Mouse (Mus musculus) stomach, postnatal 0 days (tissue): ENCODE data around the gene She. TPM values are rescaled to one million over a fixed set of nuclear protein-coding genes. Genes with fewer than 3 reads are reported as not detected.

Experiments
- ATAC-seq: fragments of 200-750 bp; cut with Nextera tagmentation; 2 replicates; pipeline ENCODE4 v1.8.0; 2017; ENCODE audit not compliant: low FRiP score, low TSS enrichment
- DNase-seq: peaks from one replicate; pipeline ENCODE4 v3.0.0-alpha.2; 2016; ENCODE audit warnings: low spot score
- H3K27ac ChIP-seq: fragments of 300-500 bp; sonication (generic); replicated peaks from 2 replicates; pipeline ENCODE4 v1.5.1; 2014; ENCODE audit warnings: mild to moderate bottlenecking, control low read depth
- H3K27me3 ChIP-seq: fragments of 300-500 bp; sonication (generic); 2 replicates; pipeline ENCODE4 v1.6.1; 2014; ENCODE audit warnings: low read length; ENCODE audit not compliant: control insufficient read depth, insufficient read depth
- H3K36me3 ChIP-seq: fragments of 300-500 bp; sonication (generic); 2 replicates; pipeline ENCODE4 v1.6.1; 2014; ENCODE audit warnings: low read length, mixed read lengths; ENCODE audit not compliant: control insufficient read depth, insufficient read depth
- H3K4me1 ChIP-seq: fragments of 300-500 bp; sonication (generic); replicated peaks from 2 replicates; pipeline ENCODE4 v1.6.1; 2014; ENCODE audit warnings: antibody characterized with exemption; ENCODE audit not compliant: control insufficient read depth, insufficient read depth
- H3K4me2 ChIP-seq: fragments of 300-500 bp; sonication (generic); replicated peaks from 2 replicates; pipeline ENCODE4 v1.6.1; 2014; ENCODE audit warnings: low read depth, mild to moderate bottlenecking, control low read depth, moderate library complexity
- H3K4me3 ChIP-seq: fragments of 300-500 bp; sonication (generic); 2 replicates; pipeline ENCODE4 v1.5.1; 2014; ENCODE audit warnings: low read depth, low read length, control low read depth
- H3K9ac ChIP-seq: fragments of 300-500 bp; sonication (generic); 2 replicates; pipeline ENCODE4 v1.6.1; 2014; ENCODE audit warnings: mild to moderate bottlenecking, low read length, control low read depth, mixed read lengths
- H3K9me3 ChIP-seq: fragments of 300-500 bp; sonication (generic); 2 replicates; pipeline ENCODE4 v1.6.1; 2016; ENCODE audit warnings: low read length; ENCODE audit not compliant: control insufficient read depth
- CTCF ChIP-seq: IDR thresholded peaks from 2 replicates; pipeline ENCODE4 v1.5.1; 2016; ENCODE audit warnings: antibody characterized with exemption, low read depth, mild to moderate bottlenecking, moderate library complexity
- EP300 ChIP-seq: optimal IDR thresholded peaks from 2 replicates; pipeline ENCODE3; 2016; ENCODE audit warnings: antibody characterized with exemption
- WGBS: fragments of 180-500 bp; shearing (Covaris S2); extraction: QIAGEN DNeasy Blood & Tissue Kit; methylation state at CpG from one replicate; pipeline ENCODE4 v1.1.7; 2014; 5-methylcytosine and 5-hydroxymethylcytosine counted together
- polyA plus RNA-seq: library from polyadenylated mRNA; unstranded; fragments of >200 nt; fragmentation: Nextera tagmentation; extraction: Ambion mirVana; gene quantifications from 2 replicates; pipeline ENCODE4 v1.2.1, GENCODE M21; 2015

The She gene
- polyA plus RNA-seq, 1 experiment from 2014 or later = 1.4 TPM

DNA sequence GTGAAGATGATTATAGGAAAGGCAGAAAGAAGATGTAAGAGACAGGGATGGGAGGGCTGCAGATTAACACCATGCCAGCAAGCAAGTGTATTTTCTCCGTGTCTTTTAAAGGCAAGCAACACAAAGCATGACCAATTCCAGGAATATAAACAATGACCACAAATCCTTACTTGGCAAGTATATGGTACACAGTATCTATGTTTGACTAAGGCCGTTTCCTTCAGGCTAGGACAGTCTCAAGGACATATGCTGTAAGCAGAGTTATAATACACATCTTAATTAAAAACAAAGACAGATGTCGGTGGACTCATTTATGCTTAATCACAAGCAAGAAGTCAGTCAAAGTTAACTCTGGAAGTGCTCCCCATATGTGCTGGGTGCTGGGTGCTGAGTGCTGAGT, 12.6 kb upstream of the She start:
- ATAC-seq (peak; percentile 70), DNase-seq (no peak)
- Histone ChIP-seq H3K36me3 (no peaks in the 10 kb centered on the region), H3K4me3 (no peak overlapping the region), H3K9ac (no peak overlapping the region), H3K4me1 (no peaks in the 10 kb centered on the region), H3K9me3 (no peaks in the 10 kb centered on the region), H3K27ac (no peak overlapping the region), H3K4me2 (no peak overlapping the region), H3K27me3 (no peaks in the 10 kb centered on the region)
- no peak for TF ChIP-seq EP300
- no peak for TF ChIP-seq CTCF
- WGBS = 32% methylated on average over 3 of the region's 3 CpGs

DNA sequence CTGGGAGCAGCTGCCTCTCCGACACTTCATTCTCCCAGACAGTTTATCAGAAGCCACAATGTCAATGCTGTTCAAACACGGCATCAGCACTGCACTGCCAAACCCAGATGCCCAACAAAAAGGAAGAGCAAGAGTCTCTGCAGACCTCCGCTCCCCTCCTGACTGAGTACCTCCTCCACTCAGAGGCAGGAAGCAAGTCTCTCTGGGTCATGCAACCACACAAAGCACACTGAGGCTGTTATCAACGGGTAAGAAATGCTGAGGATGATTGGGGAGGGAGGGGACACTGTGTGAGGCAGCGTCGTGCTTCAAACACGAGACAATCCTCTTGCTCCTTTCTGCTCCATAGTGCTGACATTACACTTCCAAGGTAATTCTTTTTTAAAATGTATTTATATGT, 11.3 kb upstream of the She start:
- no peaks in the 10 kb centered on the region for H3K4me1 ChIP-seq
- no peaks in the 10 kb centered on the region for H3K27me3 ChIP-seq
- WGBS = 45% methylated on average over 7 of the region's 7 CpGs
- H3K27ac ChIP-seq = no peak overlapping the region
- no peak overlapping the region for H3K4me2 ChIP-seq
- no peaks in the 10 kb centered on the region for H3K9me3 ChIP-seq
- ATAC-seq (no peak), DNase-seq (no peak)
- no peak overlapping the region for H3K9ac ChIP-seq
- TF ChIP-seq CTCF (no peak), EP300 (no peak)
- no peaks in the 10 kb centered on the region for H3K36me3 ChIP-seq
- no peak overlapping the region for H3K4me3 ChIP-seq

DNA sequence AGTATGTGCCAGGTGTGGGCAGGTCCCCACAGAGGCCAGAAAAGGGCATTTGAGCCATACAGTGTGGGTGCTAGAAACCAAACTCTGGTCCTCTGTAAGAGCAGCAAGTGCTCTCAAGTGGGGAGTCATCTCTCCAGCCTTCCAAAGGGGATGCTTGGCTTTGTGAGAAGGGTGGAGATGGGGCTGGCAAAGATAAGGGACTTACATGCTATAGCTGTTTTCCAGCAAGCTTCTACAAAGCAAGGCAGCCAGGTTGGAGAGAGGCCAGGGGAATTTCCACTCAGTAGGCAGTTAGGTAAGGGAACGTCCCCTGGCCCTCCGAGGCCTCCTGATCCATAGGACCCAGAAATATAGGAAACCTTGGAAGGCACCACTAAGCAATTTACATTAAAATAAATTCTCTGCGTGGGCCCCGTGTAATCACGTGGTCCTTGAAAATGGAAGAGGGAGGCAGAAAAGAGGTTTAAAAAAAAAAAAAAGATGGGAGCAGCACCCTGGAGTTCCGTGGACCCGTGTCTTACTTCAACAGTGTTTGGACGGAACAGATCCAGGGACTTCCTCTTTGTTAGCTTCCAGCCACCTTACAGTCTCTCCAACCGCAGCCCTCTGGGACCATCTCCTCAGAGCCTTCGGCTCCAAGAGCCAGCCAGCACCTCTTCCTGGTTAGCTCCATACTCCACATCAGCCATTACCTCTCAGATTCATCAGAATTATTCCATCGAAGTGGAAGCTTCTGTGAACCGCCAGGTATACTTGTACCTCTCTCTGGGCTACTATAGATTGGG, 10.7 kb upstream of the She start:
- no peak overlapping the region for H3K9ac ChIP-seq
- H3K27me3 ChIP-seq = no peaks in the 10 kb centered on the region
- no peaks in the 10 kb centered on the region for H3K9me3 ChIP-seq
- no peak overlapping the region for H3K4me2 ChIP-seq
- no peak overlapping the region for H3K4me3 ChIP-seq
- ATAC-seq (no peak), DNase-seq (no peak)
- no peak overlapping the region for H3K27ac ChIP-seq
- WGBS = 83% methylated on average over 12 of the region's 12 CpGs
- H3K36me3 ChIP-seq = no peaks in the 10 kb centered on the region
- TF ChIP-seq CTCF (no peak), EP300 (no peak)
- H3K4me1 ChIP-seq = no peaks in the 10 kb centered on the region

DNA sequence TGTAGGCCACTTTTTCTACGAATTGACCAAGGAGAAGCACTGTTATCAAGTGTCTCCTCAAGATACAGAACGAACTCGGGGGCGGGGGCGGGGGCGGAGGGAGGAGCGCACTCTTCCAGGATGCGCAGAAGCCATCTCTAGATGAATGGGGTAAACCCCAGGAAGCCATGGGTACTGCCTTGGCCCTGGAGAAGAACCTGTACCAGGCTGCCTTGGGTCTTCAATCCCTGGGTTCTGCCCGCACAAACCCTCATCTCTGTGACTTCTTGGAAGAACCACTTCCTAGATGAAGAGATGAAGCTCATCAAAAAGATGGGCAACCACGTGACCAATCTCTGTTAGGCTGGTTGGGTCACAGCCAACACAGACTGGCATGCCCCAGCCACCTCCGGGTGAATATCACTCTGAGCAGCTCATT, 10.1 kb upstream of the She start:
- DNase-seq (no peak), ATAC-seq (no peak)
- no peak for TF ChIP-seq CTCF
- no peak for TF ChIP-seq EP300
- 85% methylated on average over 11 of the region's 11 CpGs for WGBS
- Histone ChIP-seq H3K4me1 (no peaks in the 10 kb centered on the region), H3K9ac (no peak overlapping the region), H3K4me3 (no peak overlapping the region), H3K27ac (no peak overlapping the region), H3K9me3 (no peaks in the 10 kb centered on the region), H3K27me3 (no peaks in the 10 kb centered on the region), H3K36me3 (no peaks in the 10 kb centered on the region), H3K4me2 (no peak overlapping the region)

DNA sequence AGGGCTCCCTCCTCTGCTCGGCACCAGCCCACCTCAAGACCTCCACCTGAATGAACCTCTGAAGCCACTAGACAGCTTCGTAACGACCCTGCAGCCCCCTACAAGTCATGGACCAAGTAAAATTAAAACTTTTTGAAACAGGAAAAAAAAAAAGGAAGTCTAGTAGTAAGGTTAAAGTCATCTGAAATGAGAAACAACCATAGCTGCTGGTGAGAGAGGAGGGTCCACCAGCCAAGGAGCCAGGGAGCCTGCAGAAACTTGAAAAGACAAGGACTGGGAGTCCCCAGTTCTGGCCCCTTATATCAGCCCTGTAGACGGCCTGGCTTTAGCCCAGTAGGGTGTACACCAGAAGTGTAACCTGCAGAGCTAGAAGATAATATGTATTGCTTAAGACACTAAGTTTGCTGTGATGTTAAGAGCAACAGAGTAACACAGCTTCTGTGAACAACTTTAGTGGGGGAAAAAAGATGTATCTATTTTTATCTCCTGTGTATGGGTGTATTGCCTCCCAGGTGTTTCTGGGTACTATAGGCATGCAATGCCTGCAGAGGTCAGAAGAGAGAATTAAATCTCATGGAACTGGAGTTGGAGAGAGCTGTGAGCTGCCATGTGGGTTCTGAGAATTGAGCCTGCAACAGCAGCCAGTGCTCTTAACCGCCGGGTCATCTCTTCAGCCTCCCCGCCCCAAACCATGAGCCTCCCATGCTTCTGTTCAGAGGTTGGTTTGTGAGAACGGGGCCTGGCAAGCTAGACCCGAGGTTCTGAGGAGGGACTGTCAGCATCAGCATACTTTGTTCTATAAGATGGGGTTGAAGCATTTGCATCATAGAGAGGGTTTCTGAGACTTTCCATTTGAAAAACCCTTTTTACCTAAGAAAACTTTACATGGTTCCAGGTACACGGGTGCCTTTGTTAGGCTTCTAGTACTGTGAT, 9.4 kb upstream of the She start:
- TF ChIP-seq EP300 = no peak
- TF ChIP-seq CTCF = no peak

DNA sequence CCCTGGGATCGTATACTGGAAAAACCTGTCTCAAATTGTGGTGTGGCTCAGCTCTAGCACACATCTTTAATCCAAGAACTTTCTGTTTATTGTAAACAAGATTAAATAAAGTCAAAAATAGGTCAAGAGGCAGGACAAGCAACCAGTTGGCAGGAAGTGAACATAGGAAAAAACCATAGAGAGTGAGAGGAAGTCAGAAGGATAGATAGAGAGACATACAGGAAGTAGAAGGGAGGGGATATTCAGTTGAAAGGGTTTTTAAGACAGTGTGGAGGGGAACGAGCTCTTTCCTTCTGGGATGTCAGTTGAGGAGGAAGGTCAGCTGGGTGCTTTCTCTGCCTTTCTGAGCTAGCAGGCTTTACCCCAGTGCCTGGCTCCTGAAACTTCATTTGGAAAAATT, 7.6 kb upstream of the She start:
- H3K27ac ChIP-seq = no peak overlapping the region
- no peak overlapping the region for H3K4me2 ChIP-seq
- H3K9ac ChIP-seq = no peak overlapping the region
- no peak for DNase-seq
- H3K4me1 ChIP-seq = no peaks in the 10 kb centered on the region
- H3K36me3 ChIP-seq = no peaks in the 10 kb centered on the region
- ATAC-seq = 0 out of 2 replicates have a peak, but pooled peaks have one; percentile 28
- H3K4me3 ChIP-seq = no peak overlapping the region
- no peaks in the 10 kb centered on the region for H3K27me3 ChIP-seq
- no peaks in the 10 kb centered on the region for H3K9me3 ChIP-seq
- TF ChIP-seq EP300 (no peak), CTCF (no peak)
- WGBS = 39% methylated on average over 2 of the region's 2 CpGs

More for the DNA sequence above, 9.4 kb upstream of the She start:
- H3K9me3 ChIP-seq = no peaks in the 10 kb centered on the region
- no peaks in the 10 kb centered on the region for H3K4me1 ChIP-seq
- no peak overlapping the region for H3K9ac ChIP-seq
- ATAC-seq (no peak), DNase-seq (no peak)
- 70% methylated on average over 10 of the region's 10 CpGs for WGBS
- H3K27ac ChIP-seq = no peak overlapping the region
- no peak overlapping the region for H3K4me3 ChIP-seq
- no peak overlapping the region for H3K4me2 ChIP-seq
- H3K27me3 ChIP-seq = no peaks in the 10 kb centered on the region
- H3K36me3 ChIP-seq = no peaks in the 10 kb centered on the region
